In the genomic region with DNA sequence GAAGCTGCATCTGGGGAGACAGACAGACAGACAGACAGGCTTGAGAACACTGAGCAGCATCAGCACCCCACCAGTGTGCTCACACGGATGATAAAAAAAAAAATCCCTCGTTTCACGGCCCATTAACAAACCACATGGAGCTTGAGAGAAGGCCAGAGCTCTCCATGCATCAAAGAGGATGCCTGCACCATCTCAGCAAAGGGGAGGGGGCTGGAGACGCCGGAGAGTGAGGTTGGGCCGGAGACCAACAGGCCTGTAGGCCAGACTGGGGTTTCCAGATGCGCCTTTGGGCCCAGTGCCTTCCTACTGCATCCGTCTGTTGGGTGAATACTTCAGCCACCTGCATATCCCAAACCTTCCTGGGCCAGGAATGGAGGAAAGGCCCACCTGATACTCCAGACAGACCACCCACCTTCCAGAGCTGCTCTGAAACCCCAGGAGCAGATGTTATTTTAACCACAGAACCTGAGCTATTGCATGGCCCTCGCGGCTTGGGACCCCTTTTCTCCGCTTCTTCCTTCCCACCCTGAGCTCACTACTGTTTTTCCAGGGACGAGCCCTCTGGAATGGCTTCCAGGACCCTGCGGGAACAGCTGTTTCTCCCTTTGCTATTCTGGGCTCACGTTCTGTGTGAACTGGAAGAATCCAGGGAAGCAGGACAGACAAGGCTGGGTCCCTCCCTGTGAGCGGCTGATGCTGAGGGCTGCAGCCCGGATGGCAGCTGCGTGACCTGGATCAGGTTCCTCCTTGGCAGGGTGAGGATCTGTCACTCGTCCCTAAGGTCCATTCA, we compare ENCODE assay signal across 8 mouse cellular contexts.
DNase-seq lines count a peak whose midpoint lies in the region; ATAC-seq and TF ChIP-seq lines count a peak whose summit lies in the region.

No protein-coding gene starts in this region.

- peaks cover 24% of the 10 kb centered on the region for H3K36me3 ChIP-seq in heart, embryonic 13.5 days
- H3K36me3 ChIP-seq in limb, embryonic 14.5 days (ENCODE audit: control insufficient read depth, insufficient read depth, low read length): no peaks in the 10 kb centered on the region

- H3K9ac ChIP-seq in heart, embryonic 13.5 days: 0 out of 2 replicates have a peak overlapping the region, but pooled peaks have one; percentile 1
- H3K9ac ChIP-seq in limb, embryonic 14.5 days (ENCODE audit: low read depth, low read length, severe bottlenecking): no peak overlapping the region

- no peaks in the 10 kb centered on the region for H3K27me3 ChIP-seq in heart, embryonic 13.5 days (replicated peaks)
- no peaks in the 10 kb centered on the region for H3K27me3 ChIP-seq in limb, embryonic 14.5 days (ENCODE audit: control insufficient read depth, insufficient read depth, low read length)

- no peak for ATAC-seq in heart, embryonic 13.5 days (ENCODE audit: extremely low read depth, insufficient number of reproducible peaks, low FRiP score, low TSS enrichment)
- peak; percentile 78 for ATAC-seq in limb, embryonic 14.5 days (ENCODE audit: low FRiP score, low read depth)

- WGBS in heart, embryonic 13.5 days: 63% methylated on average over 18 of the region's 18 CpGs
- 29% methylated on average over 18 of the region's 18 CpGs for WGBS in limb, embryonic 14.5 days

- no peak overlapping the region for H3K4me2 ChIP-seq in heart, embryonic 13.5 days
- H3K4me2 ChIP-seq in limb, embryonic 14.5 days (replicated peaks; ENCODE audit: low read depth, low read length, severe bottlenecking): no peak overlapping the region

- TF ChIP-seq POLR2A in limb, embryonic 14.5 days (IDR thresholded peaks at IDR 0.05; ENCODE audit: borderline replicate concordance, extremely low read depth, insufficient read depth, insufficient read length): no peak

- H3K27ac ChIP-seq in heart, embryonic 13.5 days (replicated peaks): no peak overlapping the region
- H3K27ac ChIP-seq in limb, embryonic 14.5 days (replicated peaks; ENCODE audit: low read depth, low read length): no peak overlapping the region; the same call in 1 of the 2 replicates

- no peaks in the 10 kb centered on the region for H3K9me3 ChIP-seq in heart, embryonic 13.5 days
- H3K9me3 ChIP-seq in limb, embryonic 14.5 days (ENCODE audit: control insufficient read depth, low read length): no peaks in the 10 kb centered on the region

- intact Hi-C loops in heart, postnatal 25 days (cut with DNase I): no loop called here

- DNase-seq in heart, adult 11 months: peak; percentile 87
- DNase-seq in heart, postnatal 25 days (ENCODE audit: low spot score): no peak
- peak; percentile 29 for DNase-seq in ZHBTc4 (ENCODE audit: low read depth, low spot score)
- DNase-seq in limb, embryonic 14.5 days (ENCODE audit: low spot score): peak; percentile 59
- no peak for DNase-seq in embryo, embryonic 10.5 days (ENCODE audit: low spot score)
- no peak for DNase-seq in adrenal gland, adult 8-10 months
- DNase-seq in adrenal gland, adult 18-20 months (ENCODE audit: low spot score in 2 of 2): no peak

- peaks cover 49% of the 10 kb centered on the region for H3K4me1 ChIP-seq in heart, embryonic 13.5 days
- H3K4me1 ChIP-seq in limb, embryonic 14.5 days (ENCODE audit: control insufficient read depth, insufficient read depth, low read length): peaks cover 32% of the 10 kb centered on the region

- H3K4me3 ChIP-seq in heart, embryonic 13.5 days: no peak overlapping the region
- no peak overlapping the region for H3K4me3 ChIP-seq in limb, embryonic 14.5 days (replicated peaks; ENCODE audit: low read length)

Comparison
In these comparisons a context has a peak if more than half of its experiments do, and no peak if none do; other contexts are left out.
1. DNase-seq: peak in heart, adult 11 months (single experiment), ZHBTc4 (single experiment) and limb, embryonic 14.5 days (single experiment); none in heart, postnatal 25 days (single experiment), embryo, embryonic 10.5 days (single experiment), adrenal gland, adult 8-10 months (single experiment) and adrenal gland, adult 18-20 months (0 of 2).